Mouse (Mus musculus) frontal cortex, postnatal 36 days (tissue): ENCODE measurements around the gene Ddc.

ENCODE experiments used
- DNase-seq, 2 experiments: peaks; one replicate each; pipeline ENCODE4 v3.0.0; 2022; ENCODE audit warnings: low spot score in 2 of 2

The Ddc gene

DNA sequence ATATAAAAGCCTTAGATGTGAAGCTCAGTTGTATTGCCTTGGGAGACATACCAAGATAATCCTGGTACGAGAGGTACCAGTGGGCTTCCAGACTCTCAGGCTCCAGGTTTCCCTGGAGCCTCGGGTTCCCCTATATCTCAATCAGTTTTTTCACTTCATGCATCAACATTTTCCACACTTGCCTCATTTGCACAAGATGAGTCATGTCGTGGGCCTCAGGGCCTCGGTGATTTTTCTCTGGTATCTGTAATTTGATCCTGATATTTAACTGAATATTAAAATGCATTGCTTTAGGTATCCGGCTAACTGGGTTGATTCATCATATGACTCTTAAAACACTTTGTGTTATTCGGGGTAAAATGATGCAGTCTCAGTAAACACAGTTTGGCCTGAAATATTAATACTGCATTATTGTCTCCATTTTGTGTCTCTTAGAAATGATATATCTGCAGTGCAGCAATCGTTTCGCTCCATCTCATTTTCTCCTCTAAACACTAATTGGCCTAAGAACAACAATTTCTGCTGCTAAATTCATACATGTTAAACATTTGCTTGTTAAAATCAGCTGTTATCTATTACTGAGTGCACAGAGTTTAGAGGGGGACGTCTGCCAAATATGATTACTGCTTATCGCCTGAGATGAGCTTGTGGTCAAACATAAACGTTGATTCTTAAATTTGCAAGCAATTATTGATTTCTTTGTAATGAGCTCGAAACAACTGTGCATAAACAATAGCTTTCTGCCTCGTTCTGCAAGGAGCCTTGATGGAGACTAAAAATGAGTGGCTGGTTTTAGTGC is 48.2 kb downstream of the Ddc start:
- DNase-seq, result no peak

DNA sequence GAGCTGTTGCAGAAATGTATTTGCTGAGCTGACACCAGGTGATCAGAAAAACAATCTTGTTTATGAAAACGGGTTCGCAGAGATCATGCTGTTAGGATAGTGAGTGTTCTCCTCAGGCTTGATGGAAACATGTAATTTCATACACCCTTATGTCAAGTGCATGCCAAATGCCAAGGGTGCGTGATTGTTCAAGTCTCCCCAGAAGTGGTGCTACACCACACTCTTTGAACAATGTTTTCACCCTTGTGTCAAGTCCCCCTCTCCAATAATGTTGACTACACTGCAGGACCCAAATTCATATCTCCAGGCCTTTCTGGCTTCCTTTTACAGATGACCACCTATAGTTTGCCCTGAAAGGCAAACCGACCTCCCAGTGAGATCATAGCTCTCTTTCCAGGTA is 49.5 kb downstream of the Ddc start:
- DNase-seq, result no peak

DNA sequence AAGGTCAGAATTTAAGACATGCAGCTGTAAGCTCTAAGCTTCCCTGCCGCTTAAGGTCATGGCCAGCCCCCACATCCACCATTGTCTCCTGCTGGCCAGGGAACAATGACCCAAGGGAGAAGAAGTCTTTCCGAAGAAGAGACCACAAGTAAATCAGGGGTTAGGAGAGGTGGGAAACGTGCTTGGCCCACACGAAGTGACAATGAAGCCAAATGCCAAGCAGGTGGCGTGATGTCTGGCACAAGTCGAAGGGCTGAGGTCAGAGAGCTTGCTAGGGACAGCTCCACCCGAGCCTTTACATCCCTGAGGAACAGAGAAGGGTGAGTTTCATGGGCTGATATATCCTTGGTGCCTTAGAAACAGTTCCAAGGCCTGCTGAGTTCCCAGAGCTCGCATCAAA is 52.9 kb downstream of the Ddc start:
- DNase-seq, result no peak

DNA sequence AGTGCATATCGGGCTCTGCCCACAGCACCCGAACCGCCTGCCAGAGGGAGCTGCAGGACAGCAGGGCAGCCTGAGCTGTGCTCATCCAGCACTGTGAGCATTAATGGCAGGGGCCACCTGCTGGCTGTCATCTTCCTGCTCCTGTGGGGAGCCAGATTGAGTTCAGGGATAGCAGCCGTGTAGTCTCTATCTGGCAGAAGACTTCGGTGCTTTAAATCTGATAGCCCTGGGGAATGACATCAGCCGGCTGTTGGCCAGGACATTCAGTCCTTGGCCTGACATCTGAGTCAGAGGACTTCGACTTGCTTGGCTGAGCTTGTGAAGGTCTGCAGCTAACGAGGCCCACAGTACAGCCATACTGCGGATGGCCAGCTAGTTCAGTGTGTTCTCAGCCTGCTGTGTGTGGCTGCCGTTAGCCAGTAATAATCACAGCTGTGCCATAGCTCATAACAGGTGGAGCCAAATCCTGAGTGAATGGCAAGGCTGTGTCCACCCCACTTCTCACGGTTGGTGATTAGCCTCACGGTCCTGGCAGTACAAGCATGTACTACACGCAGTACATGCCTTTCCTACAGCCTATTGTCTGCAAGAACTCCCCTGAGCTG is 53.5 kb downstream of the Ddc start:
- DNase-seq, result no peak

DNA sequence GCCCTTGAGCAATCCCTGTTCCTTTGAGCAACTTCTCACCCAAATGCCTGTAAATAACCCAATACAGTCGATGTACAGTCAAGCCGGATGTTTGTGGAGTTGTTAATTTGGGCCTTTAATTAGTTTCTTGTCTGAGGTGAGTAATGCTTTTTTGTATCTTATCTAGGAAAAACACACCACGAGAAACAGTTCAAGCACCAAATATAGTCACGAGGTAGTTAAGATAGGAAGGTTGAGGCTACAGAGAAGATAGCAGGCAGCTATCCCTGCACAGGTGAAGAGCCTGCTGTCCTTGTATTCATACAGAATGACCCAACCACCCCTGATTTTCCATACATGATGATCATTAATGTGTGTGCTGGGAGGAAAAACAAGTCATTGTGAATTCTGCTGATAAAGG is 56.4 kb downstream of the Ddc start:
- no peak for DNase-seq

DNA sequence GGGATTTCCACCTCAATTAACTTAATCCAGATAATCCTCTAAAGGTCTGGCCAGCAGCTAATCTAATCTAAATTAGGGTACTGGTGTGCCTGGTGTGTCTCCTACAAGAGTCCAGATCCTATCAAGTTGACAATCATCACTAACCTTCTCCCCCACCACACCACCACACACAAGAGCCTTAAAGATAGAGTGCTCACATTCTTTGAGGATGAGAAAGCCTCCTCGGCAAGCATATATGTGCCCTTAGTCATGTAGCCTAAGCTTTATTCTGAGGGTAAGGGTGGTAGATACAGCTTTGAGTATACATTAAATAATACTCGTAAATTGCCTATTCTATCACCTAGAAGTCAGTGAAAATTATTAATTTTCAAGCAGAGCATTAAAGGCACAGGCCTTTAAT is 57.2 kb downstream of the Ddc start:
- no peak for DNase-seq

DNA sequence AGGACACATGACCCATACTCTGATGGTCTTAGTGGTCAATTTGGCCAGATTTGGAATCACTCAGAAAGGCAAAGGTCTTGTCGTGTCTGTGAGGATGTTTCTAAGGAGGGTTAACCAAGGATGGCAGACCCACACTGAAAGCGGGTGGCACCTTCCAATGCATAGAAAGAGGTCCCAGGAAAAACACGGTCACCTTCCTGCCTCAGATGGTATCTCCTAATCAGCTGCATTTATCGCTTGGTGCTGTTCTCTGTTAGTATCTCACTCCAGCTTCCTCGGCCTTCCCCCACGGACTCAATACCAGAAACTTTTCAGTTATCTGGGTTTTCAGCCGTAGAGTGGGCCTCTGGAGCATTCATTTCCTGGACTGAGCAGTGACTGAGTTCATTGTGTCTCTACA is 58.1 kb downstream of the Ddc start:
- no peak for DNase-seq

DNA sequence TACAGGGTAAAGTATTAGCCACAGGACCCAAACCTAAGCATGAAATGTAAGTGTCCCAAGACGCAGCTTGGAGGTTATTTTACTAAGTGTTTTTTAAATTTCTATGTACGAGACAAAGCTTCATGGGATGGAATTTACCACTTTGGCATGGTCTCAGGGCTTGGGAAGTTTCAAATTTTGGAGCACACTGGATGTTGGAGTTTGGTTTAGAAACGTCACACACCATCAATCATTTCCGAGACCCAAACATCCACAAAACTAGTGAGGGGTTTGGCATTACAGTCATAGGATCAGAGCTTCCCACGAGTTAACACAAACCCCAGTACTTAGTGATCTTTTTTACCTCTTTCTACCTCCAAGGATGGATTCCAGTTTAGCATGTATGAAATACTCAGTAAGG is 60.6 kb downstream of the Ddc start:
- no peak for DNase-seq

DNA sequence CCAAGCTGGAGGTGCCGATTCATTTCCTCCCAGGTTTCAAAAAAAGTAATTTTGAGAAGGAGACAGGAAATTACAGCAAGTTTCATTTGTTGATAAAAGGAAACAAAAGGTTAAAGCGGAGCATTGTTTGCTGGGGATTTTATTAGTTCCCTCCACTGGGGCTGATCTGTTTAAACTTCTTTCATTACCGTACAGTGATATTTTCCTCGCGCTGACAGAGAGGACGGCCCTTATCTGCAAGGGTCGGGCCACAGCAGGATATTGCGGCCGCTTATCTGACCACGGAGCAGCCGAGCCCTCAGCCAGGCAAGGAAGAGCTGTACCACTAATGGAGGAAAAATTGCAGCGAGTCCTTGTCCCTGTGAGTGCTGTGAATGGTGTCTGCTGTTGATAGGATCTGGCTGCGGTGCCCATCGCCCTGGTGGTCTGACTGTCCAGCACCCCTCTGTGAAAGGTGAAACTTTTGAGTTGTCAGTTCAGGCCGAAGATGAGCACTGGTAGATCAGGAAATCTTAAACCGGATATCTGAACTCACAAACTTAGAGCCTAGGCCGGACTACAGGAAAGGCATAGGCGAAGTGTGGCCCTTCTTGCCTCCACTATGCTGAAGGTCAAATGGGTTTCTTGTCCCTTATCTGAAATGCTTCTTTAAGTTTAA is 61.1 kb downstream of the Ddc start:
- no peak for DNase-seq

DNA sequence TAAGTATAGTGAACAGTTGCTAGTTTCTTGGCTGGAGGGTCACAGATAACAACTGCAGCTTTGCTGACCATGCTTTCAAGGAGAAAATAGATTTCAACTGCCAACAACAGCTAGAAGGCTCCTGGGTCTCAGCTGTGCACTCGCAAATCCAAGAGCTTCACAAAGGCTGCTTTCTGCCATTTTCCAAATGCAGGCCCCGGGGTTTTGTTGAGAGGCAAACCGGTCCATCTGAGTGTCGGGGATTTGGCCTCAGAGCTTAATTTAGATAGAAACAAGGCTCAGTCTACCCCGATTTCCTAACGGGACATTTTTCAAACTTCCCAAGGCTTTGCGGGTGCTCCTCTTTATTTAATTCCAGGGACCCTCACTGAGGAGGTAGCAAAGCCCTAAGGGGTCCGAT is 61.7 kb downstream of the Ddc start:
- no peak for DNase-seq

DNA sequence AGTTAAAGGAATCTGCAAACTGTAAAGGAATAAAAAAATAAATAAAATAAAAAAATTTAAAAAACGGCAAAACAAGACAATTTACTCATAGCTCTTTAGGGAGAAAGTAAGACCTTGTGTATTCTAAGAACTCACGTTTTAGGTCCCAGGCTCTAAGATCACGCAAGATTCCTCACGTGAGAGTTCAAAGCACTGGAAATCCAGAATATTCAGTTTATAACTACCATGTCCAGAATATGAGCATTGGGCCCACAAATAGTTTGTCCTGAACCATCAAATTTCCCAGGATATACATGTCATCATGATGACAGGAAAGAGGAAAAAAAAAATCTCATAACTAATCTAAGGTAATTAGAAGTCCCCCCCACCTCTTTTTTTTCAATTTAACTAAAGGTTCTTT is 62.2 kb downstream of the Ddc start:
- no peak for DNase-seq

DNA sequence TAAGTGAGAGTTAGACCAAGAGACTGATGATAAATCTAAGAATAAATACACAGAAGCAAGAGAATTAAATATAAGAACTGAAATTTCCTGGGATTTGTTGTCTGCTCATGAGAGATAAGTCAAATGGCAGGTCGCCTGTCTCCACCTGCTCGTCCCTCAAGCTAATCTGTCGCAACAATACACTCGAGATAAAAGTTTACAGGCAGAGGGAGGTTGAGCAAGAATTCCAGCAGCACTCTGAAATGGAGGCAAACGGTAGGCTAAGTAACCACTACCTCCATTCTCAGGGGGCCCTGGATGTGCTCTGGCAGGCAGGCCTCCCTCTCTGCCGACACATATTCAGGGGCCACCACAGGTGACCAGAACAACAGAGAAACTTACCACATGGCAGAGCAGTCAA is 62.6 kb downstream of the Ddc start:
- no peak for DNase-seq

DNA sequence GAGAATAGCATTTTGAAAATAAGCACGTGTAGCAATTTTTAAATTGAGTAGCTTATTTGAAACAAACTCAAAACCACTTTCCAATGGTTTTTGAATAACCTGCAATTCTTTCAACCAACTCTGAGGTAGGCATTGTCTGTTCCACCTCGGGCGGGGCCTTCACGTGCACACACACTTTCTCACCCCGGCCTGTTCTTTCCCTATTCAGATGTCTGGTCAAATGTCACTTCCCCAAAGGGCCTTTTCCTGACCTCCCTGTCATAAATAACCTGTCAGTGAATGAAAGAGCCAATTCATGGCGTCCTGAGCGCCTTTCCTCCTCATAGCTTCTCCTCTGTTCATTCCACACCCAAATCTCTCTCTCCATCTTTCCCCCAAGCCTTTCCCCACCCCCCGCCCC is 64.8 kb downstream of the Ddc start:
- no peak for DNase-seq

DNA sequence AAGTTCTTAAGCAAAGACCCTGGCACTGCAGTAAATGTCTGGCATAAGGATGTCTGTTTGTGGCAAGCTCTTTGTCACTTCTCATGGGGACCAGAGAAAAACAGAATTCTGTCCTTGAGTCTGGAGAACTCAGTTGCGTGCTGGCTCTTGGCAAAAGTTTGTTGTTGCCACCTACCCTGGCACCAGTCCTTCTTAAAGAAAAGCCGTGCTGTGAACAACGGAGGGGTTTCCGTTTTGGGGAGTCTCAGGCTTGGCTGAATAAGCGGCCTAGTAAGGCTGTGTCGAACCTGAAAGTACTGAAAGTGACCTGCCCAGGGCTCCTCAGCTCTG is 65.2 kb downstream of the Ddc start:
- DNase-seq, result no peak

DNA sequence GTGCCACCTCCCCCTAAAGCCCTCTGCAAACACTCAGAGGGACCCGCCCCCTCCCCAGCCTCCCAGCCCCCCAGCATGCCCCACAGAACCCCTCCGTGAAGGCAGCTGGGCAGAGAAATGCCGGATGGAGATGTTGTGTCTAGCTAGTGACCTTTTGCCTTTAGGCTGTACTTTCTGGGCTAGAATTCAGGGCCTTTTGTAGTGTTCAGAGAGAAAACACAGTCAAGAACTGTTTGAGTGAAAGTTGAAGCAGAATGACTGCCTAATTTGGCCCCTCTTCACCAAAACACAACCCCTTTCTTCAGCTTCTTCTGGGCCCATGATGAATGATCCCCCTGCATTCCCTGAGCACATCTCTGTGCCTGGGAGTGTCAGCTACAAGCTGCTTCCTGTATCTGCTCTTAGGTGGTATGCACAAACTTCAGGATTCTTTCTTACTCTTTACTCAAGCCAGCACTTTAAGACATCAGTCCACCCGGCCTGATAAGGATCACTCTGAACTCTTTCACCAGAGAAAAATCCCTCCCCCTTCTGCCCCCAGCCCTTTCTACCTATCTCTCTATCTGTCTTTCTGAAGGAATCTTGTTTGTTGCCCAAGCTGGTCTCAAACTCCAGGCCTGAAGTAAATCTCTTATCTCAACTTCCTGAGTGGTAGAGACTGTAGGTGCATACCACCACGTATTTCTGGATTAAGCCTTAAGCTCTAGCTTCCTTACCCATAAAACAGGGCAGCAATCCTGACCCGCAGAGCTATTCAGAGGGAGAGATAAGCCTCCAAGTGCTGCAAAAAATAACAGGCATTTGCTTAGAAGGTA is 65.8 kb downstream of the Ddc start:
- DNase-seq, result no peak

DNA sequence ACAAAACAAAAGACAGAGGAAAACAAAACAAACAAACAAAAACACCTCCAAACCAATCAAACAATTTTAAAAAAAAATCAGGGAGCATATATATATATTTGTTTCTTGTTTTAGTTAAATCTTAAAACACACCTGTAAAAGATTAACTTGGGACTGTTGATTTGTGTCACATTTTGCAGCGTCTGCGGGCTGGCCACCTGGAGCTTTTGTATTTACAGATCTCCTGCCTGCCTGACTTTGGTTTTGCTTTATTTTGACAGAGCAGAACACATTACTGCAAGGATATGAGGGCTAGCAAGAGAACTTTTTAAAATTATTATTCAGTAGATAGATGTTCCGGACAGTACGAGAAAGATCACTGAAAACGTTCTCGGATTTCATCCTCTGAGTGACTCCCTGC is 66.4 kb downstream of the Ddc start:
- no peak for DNase-seq

DNA sequence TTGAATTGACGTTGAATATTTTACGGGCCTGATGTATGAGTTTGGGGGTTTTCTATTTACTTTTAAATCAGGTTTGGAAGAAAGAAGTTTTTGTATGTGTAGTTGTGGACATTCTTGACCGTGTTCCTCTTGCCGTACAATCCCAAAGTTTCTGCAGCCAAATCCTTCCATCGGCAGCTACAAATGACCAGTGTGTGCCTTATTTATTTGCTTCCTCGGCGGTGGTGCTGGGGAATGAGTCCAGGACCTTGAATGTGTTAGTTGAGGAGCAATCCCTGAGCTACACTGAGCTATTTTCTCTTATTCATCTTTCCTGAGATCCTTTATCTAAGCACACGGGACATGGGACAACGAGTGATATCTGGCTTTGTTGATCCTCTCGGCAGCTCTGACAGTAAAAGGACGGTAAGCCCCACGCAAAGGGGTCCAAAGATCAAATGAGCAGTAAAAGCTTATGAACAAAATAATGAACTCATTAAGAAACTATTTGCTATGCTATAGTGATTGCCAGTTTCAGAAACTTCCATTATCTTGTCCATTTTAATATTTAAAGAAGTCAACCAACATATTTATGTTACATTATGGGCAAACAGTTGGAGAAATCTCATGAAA is 67.0 kb downstream of the Ddc start:
- DNase-seq, result no peak

DNA sequence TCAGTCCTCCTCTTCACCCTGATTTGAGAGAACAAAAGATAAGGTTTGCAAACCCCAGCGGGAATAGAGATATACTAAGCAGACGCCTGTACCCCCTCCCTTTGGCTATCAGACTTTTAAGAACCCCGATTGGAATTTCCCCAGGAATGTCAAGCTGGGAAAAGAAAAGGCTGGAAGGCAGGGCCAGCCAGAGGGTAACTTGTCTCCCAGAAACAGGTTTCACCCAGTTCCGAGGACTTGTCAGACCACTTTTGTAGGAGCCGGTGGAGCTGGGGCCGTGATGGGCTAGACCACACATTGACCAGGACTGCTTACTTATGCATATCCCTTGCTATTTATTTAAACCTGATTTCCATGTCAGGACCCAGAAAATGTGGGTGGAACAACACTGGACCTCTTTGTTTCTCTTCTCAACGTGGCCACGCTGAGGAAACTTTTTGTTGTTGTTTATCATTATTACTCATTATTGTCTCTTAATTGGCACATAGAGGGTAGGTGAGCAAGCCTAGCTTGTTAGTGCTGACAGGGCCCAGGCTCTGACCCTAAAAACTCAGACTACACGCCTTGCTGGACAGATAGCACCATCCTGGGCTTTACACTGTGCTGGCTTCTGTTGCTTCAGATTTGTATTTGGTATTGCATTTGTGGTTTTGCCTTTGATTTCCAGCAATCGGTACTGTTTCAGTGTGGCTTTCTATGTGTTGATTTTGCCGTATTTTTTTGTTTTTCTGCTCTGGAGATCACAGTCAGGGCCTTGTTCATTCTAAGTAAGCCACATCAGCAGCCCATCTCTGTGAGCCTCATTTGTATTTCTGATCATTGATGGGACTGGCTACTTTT is 68.6 kb downstream of the Ddc start:
- DNase-seq, result no peak

DNA sequence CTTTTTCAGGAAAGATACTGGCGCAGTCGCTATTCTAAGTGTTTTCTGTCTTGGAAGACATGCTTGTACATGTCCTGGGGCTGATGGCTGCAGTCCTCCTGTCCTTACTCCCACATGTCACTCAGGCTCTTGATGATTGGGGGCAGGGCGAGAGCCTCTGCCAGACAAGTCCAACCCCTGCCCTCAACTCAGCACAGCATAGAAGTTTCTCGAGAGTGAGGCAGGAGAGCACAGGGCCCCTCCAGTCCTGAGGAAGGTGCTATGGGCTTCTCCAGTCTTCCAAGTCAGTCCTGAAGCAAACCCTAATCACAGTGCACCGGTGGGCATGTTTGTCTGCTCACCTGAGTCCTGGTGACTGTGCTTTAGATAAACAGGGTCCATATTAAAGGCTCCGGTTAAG is 69.2 kb downstream of the Ddc start:
- no peak for DNase-seq

DNA sequence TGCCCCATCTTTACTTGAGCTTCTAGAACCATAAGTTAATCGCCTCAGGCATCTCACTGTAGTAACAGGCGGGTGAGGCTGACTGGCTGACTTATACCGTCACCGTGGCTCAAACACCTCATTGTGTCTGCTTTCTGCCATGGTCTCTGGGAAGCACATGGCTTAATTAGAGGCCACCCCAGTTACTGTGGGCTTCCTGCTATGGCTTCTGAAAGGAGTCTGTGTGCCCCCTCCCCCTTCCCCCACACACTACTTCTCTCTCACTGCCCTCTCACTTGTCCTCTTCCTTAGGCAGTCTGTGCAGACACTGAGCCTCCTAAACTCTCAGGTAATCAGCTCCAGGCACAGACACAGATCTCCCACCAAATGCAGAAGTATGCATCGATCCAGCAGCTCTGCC is 69.7 kb downstream of the Ddc start:
- no peak for DNase-seq

DNA sequence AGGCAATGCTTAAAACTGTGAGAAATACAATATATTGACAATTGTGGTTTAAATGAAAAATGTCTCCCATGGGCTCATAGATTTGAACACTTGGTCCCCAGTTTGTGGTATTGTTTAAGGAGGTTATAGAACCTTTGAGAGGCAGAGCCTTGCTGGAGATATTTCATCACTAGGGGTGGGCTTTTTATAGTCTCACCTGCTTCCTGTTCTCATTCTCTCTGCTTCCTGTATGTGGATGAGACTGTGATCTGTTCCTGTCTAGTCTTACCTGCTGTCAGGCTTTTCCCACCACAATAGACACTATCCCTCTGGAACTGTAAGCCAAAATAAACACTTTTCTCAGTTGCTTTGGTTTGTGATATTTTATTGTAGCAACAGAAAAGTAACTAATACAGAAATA is 71.5 kb downstream of the Ddc start:
- no peak for DNase-seq
